21 mouse cellular contexts compared by ENCODE assay signal in genomic region chr3:121927601-121928000, GRCm38 (mm10).
"Had no signal": no experiment of that assay in that cellular context is flagged by ENCODE, and none has a peak within 500 bp of the region (broad histone marks: within the 10 kb centered on the region; RNA-seq: fewer than 3 reads in every experiment).

No protein-coding gene starts in this region.

- H3K27ac ChIP-seq: liver, embryonic 15.5 days; lung, embryonic 15.5 days; macrophage; midbrain, embryonic 12.5 days; neural tube, embryonic 13.5 days; neural tube, embryonic 15.5 days had no signal

- H3K27me3 ChIP-seq: liver, embryonic 15.5 days; lung, embryonic 15.5 days; midbrain, embryonic 12.5 days; neural tube, embryonic 13.5 days; neural tube, embryonic 15.5 days had no signal

- ATAC-seq: liver, postnatal 0 days; lung, postnatal 0 days; midbrain, embryonic 16.5 days had no signal

- DNase-seq: liver, postnatal 0 days; lung, adult 2 months; lung, postnatal 14 days; lung, postnatal 36 days; midbrain, embryonic 14.5 days; right cerebral cortex, adult 18-20 months; right cerebral cortex, postnatal 25 days; right cerebral cortex, postnatal 4 days; spleen, adult 18-20 months; thymus, adult 18-20 months; thymus, postnatal 14 days; thymus, postnatal 36 days had no signal

- H3K9ac ChIP-seq: liver, embryonic 15.5 days; liver, postnatal 0 days; lung, embryonic 15.5 days; midbrain, embryonic 12.5 days; neural tube, embryonic 13.5 days; neural tube, embryonic 15.5 days had no signal

- H3K4me3 ChIP-seq: liver, embryonic 15.5 days; lung, embryonic 15.5 days; megakaryocyte, embryonic 14.5 days; midbrain, embryonic 12.5 days; neural tube, embryonic 13.5 days; neural tube, embryonic 15.5 days had no signal

- H3K4me2 ChIP-seq: liver, embryonic 15.5 days; lung, embryonic 15.5 days; midbrain, embryonic 12.5 days; neural tube, embryonic 13.5 days; neural tube, embryonic 15.5 days had no signal

- H3K9me3 ChIP-seq: liver, embryonic 15.5 days; lung, embryonic 15.5 days; midbrain, embryonic 12.5 days; neural tube, embryonic 13.5 days; neural tube, embryonic 15.5 days had no signal

- H3K36me3 ChIP-seq: liver, embryonic 15.5 days; lung, embryonic 15.5 days; midbrain, embryonic 12.5 days; neural tube, embryonic 13.5 days; neural tube, embryonic 15.5 days had no signal

- H3K4me1 ChIP-seq: liver, embryonic 15.5 days; midbrain, embryonic 12.5 days; neural tube, embryonic 13.5 days; neural tube, embryonic 15.5 days had no signal
